Mouse (Mus musculus) retina, postnatal 1 day (tissue): ENCODE results near the gene B3gnt7.
A peak's percentile ranks its signal among the peaks of the same experiment; 100 is the strongest.
"Not testable (repeated sequence)": the region's sequence is repeated elsewhere in the genome, so short reads cannot be mapped to it uniquely, and the experiment has no call there.

Experiments
- DNase-seq: peaks from one replicate; pipeline ENCODE4 v3.0.0-alpha.2; 2012

Gene B3gnt7

GRCm38 (mm10) chr1:86303063-86303872 lies 636 bp downstream of the B3gnt7 start:
- peak; percentile 64 for DNase-seq

GRCm38 (mm10) chr1:86303873-86304250 lies 1.2 kb downstream of the B3gnt7 start:
- no peak for DNase-seq

- DNase-seq = no peak
Measured at GRCm38 (mm10) chr1:86306686-86307085, 4.1 kb downstream of the B3gnt7 start.

- DNase-seq = no peak
Measured at GRCm38 (mm10) chr1:86307177-86307762, 4.6 kb downstream of the B3gnt7 start.

- no peak for DNase-seq
Measured at GRCm38 (mm10) chr1:86307871-86308641, 5.4 kb downstream of the B3gnt7 start.

- DNase-seq = no peak
Measured at GRCm38 (mm10) chr1:86309270-86309833, 6.7 kb downstream of the B3gnt7 start.

- DNase-seq = no peak
Measured at GRCm38 (mm10) chr1:86310536-86311310, 8.1 kb downstream of the B3gnt7 start.

- DNase-seq = no peak
Measured at GRCm38 (mm10) chr1:86311467-86312005, 8.9 kb downstream of the B3gnt7 start.

- DNase-seq = no peak
Measured at GRCm38 (mm10) chr1:86312269-86312668, 9.6 kb downstream of the B3gnt7 start.

- no peak for DNase-seq
Measured at GRCm38 (mm10) chr1:86313096-86313771, 10.6 kb downstream of the B3gnt7 start.

- peak; percentile 45 for DNase-seq
Measured at GRCm38 (mm10) chr1:86313772-86314125, 11.1 kb downstream of the B3gnt7 start.

- DNase-seq = no peak
Measured at GRCm38 (mm10) chr1:86320822-86321413, 18.3 kb downstream of the B3gnt7 start.

- no peak for DNase-seq
Measured at GRCm38 (mm10) chr1:86336330-86336729, 33.7 kb downstream of the B3gnt7 start.

- DNase-seq = peak; percentile 87
Measured at GRCm38 (mm10) chr1:86339156-86339812, 36.7 kb downstream of the B3gnt7 start.

GRCm38 (mm10) chr1:86341096-86341495 lies 38.5 kb downstream of the B3gnt7 start:
- DNase-seq = not testable (repeated sequence)

- DNase-seq = no peak
Measured at GRCm38 (mm10) chr1:86342371-86342770, 39.7 kb downstream of the B3gnt7 start.

GRCm38 (mm10) chr1:86343087-86343645 lies 40.5 kb downstream of the B3gnt7 start:
- DNase-seq = no peak

GRCm38 (mm10) chr1:86343969-86344861 lies 41.6 kb downstream of the B3gnt7 start:
- DNase-seq = no peak

GRCm38 (mm10) chr1:86345069-86345468 lies 42.4 kb downstream of the B3gnt7 start:
- no peak for DNase-seq
